ENCODE assay signal across 8 mouse cellular contexts in genomic region chr1:135374868-135375581, GRCm38 (mm10). TPM values are rescaled to one million over a fixed set of nuclear protein-coding genes. Genes with fewer than 3 reads are reported as not detected.
A peak's percentile ranks its signal among the peaks of the same experiment; 100 is the strongest.
DNase-seq lines count a peak whose midpoint lies in the region; ATAC-seq and TF ChIP-seq lines count a peak whose summit lies in the region.

Gene Shisa4 (minus strand): TSS chr1:135375237.

- no peaks in the 10 kb centered on the region for H3K27me3 ChIP-seq in hindbrain, embryonic 16.5 days (replicated peaks; ENCODE audit: control insufficient read depth, insufficient read depth, low read length)

- 3% methylated on average over 29 of the region's 38 CpGs for WGBS in hindbrain, embryonic 16.5 days
- WGBS in macrophage (ENCODE audit: missing documents), result 9% methylated on average over 36 of the region's 38 CpGs

- H3K36me3 ChIP-seq in hindbrain, embryonic 16.5 days (ENCODE audit: control insufficient read depth, insufficient read depth, low read length), result no peaks in the 10 kb centered on the region; the same call in 1 of the 2 replicates
- H3K36me3 ChIP-seq in macrophage (ENCODE audit: inconsistent target), result no peaks in the 10 kb centered on the region

- TF ChIP-seq CTCF in gastrocnemius, adult 2 months (IDR thresholded peaks at IDR 0.05), result peak; percentile 13; the same call in 1 of the 2 replicates

- H3K27ac ChIP-seq in gastrocnemius, adult 2 months, result peak within 1 kb of the TSS; percentile 95
- peak within 1 kb of the TSS; percentile 87 for H3K27ac ChIP-seq in hindbrain, embryonic 16.5 days (ENCODE audit: low read depth, low read length)
- H3K27ac ChIP-seq in macrophage, result no peak within 1 kb of the TSS

- intact Hi-C loops in gastrocnemius, adult 2 months (cut with DNase I), result no loop called here
- intact Hi-C loops in left cerebral cortex, postnatal 10 days (cut with DNase I), result loop anchor here (5.0 kb wide), 1 partner anchor 218 kb away; no protein-coding TSS in a partner anchor

- peak within 1 kb of the TSS; percentile 94 for H3K9ac ChIP-seq in hindbrain, embryonic 16.5 days (ENCODE audit: low read depth, low read length)

- H3K4me1 ChIP-seq in hindbrain, embryonic 16.5 days (ENCODE audit: control insufficient read depth, insufficient read depth, low read depth, low read length), result peaks cover 29% of the 10 kb centered on the region

- peak within 1 kb of the TSS; percentile 82 for H3K4me3 ChIP-seq in gastrocnemius, adult 2 months
- H3K4me3 ChIP-seq in hindbrain, embryonic 16.5 days (ENCODE audit: low read length), result peak within 1 kb of the TSS; percentile 86
- peak within 1 kb of the TSS; percentile 18; the same call in 1 of the 2 replicates for H3K4me3 ChIP-seq in macrophage (ENCODE audit: inconsistent target)

- peak; percentile 92 for ATAC-seq in hindbrain, embryonic 16.5 days

- no peaks in the 10 kb centered on the region for H3K79me2 ChIP-seq in macrophage (ENCODE audit: inconsistent target)

- peak; percentile 85 for DNase-seq in adrenal gland, adult 2 months
- DNase-seq in cerebellum, postnatal 36 days, result peak; percentile 66 to 73
- DNase-seq in gastrocnemius, adult 2 months, result peak; percentile 87
- DNase-seq in left cerebral cortex, postnatal 10 days (ENCODE audit: extremely low spot score in 1 of 2, low spot score in 2 of 2), result peak; percentile 77 to 91
- DNase-seq in right cerebral cortex, postnatal 10 days (ENCODE audit: low spot score in 2 of 2), result peak; percentile 89 to 91
- no peak for DNase-seq in natural killer cell, adult 2 months (ENCODE audit: low spot score in 2 of 2)

- peak within 1 kb of the TSS; percentile 79 for H3K4me2 ChIP-seq in hindbrain, embryonic 16.5 days (ENCODE audit: low read length)

- H3K9me3 ChIP-seq in hindbrain, embryonic 16.5 days (ENCODE audit: control insufficient read depth, low read length), result no peaks in the 10 kb centered on the region

RNA-seq across cellular contexts. Expression of gene Shisa4, which starts in this region (rescaled TPM):
- 10 to 100 TPM in 1 of 2 experiments, 1 to 10 TPM in 1; 9.6 to 11.7 TPM for total RNA-seq in adrenal gland, adult 2 months (2021)
- 29.3 and 47.0 TPM in 2 replicates for polyA plus RNA-seq in adrenal gland, adult 2 months (2012; rRNA removed)
- total RNA-seq in gastrocnemius, adult 2 months (2021), result 100 to 1,000 TPM; 139 to 152 TPM
- polyA plus RNA-seq in hindbrain, embryonic 16.5 days (2015; fragmentation: Nextera tagmentation; extraction: Ambion mirVana), result 130 and 135 TPM in 2 replicates
- total RNA-seq in left cerebral cortex, postnatal 10 days (2021), result 100 to 1,000 TPM; 118 to 121 TPM
- 1 to 10 TPM in 5 of 26 experiments, under 1 TPM in 8, not detected in 13; 0.42 to 4.5 (median 0.89) TPM for total RNA-seq in macrophage (2018; cell fraction: chromatin; rRNA removed)
- total RNA-seq in macrophage (2018; cell fraction: cytosol; rRNA removed), result 1 to 10 TPM in 5 of 26 experiments, under 1 TPM in 21; 0.17 to 1.5 (median 0.62) TPM
- total RNA-seq in macrophage (2018; cell fraction: nucleus; rRNA removed), result 1 to 10 TPM in 7 of 26 experiments, under 1 TPM in 15, not detected in 4; 0.39 to 2.6 (median 0.90) TPM
- 0.16 to 1.4 TPM (median 0.23 TPM) in 3 replicates for polyA plus RNA-seq in macrophage (2018)

Comparison
In these comparisons a context has a peak if more than half of its experiments do, and no peak if none do; other contexts are left out.
1. RNA of gene Shisa4 (total RNA-seq): 139 to 152 TPM in gastrocnemius, adult 2 months and 118 to 121 TPM in left cerebral cortex, postnatal 10 days; 9.6 to 11.7 TPM in adrenal gland, adult 2 months; every median in the first group is over 4 times any median in the second.
2. RNA of gene Shisa4 (polyA plus RNA-seq): 130 to 135 TPM in hindbrain, embryonic 16.5 days and 29.3 to 47.0 TPM in adrenal gland, adult 2 months; 0.16 to 1.4 TPM in macrophage; every median in the first group is over 10 times any median in the second.
3. DNase-seq: peak in adrenal gland, adult 2 months (single experiment), cerebellum, postnatal 36 days (2 of 2), gastrocnemius, adult 2 months (single experiment), left cerebral cortex, postnatal 10 days (2 of 2) and right cerebral cortex, postnatal 10 days (2 of 2); none in natural killer cell, adult 2 months (0 of 2).
4. H3K4me3 ChIP-seq: peak in every context shown above with its lines; median percentile 86 in hindbrain, embryonic 16.5 days; 82 in gastrocnemius, adult 2 months; 18 in macrophage.